Mouse (Mus musculus): ENCODE results near the gene Gm20458.

DNA sequence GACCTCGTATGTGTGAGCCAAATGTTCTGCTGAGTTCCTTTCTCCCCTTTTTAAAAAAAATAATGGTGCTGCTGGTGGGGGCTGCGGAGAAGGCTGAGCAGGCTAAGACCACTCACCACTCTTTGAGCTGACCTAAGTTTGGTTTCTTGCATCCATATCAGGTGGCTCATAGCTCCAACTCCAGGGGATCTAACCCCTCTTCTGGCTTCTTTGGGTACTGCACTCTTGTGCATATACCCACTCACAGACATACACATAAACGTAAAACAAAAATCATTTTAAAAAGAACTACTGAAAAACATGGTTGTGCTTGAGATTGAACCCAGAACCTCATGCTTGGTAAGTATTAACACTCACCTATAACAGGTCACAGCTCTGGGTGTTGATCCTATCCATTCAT lies 44.2 kb downstream of the Gm20458 start:
- no peak for TF ChIP-seq CTCF (IDR thresholded peaks at IDR 0.05; ENCODE audit: extremely low read depth, insufficient read depth, low read length)
- no peak for TF ChIP-seq POLR2A (IDR thresholded peaks at IDR 0.05; ENCODE audit: extremely low read depth, insufficient read depth, low read length)
